Mouse (Mus musculus) heart, embryonic 16.5 days (tissue): ENCODE data around the gene Fam92b. TPM values are rescaled to one million over a fixed set of nuclear protein-coding genes. Genes with fewer than 3 reads are reported as not detected.

Experiments
- ATAC-seq: fragments of 200-750 bp; cut with Nextera tagmentation; replicated peaks from 2 replicates; pipeline ENCODE4 v1.8.0; 2017; ENCODE audit warnings: moderate number of reproducible peaks; ENCODE audit not compliant: insufficient read depth, low FRiP score; ENCODE audit errors: extremely low read depth
- H3K27ac ChIP-seq: fragments of 300-500 bp; sonication (generic); 2 replicates; pipeline ENCODE4 v1.5.1; 2014; ENCODE audit warnings: mild to moderate bottlenecking, low read length, control low read depth, moderate library complexity
- H3K27me3 ChIP-seq: fragments of 300-500 bp; sonication (generic); 2 replicates; pipeline ENCODE4 v1.6.1; 2014; ENCODE audit warnings: low read length, mixed read lengths; ENCODE audit not compliant: control insufficient read depth, insufficient read depth
- H3K36me3 ChIP-seq: fragments of 300-500 bp; sonication (generic); 2 replicates; pipeline ENCODE4 v1.6.1; 2014; ENCODE audit not compliant: control insufficient read depth, insufficient read depth
- H3K4me1 ChIP-seq: fragments of 300-500 bp; sonication (generic); 2 replicates; pipeline ENCODE4 v1.6.1; 2014; ENCODE audit warnings: low read length, mixed read lengths; ENCODE audit not compliant: control insufficient read depth, insufficient read depth
- H3K4me2 ChIP-seq: fragments of 300-500 bp; sonication (generic); 2 replicates; pipeline ENCODE4 v1.6.1; 2014; ENCODE audit warnings: low read depth, mild to moderate bottlenecking, control low read depth, low read length
- H3K4me3 ChIP-seq: fragments of 300-500 bp; sonication (generic); 2 replicates; pipeline ENCODE4 v1.5.1; 2014; ENCODE audit warnings: mild to moderate bottlenecking, control low read depth, low read length
- H3K9ac ChIP-seq: fragments of 300-500 bp; sonication (generic); 2 replicates; pipeline ENCODE4 v1.6.1; 2014; ENCODE audit warnings: low read length, control low read depth
- H3K9me3 ChIP-seq: fragments of 300-500 bp; sonication (generic); replicated peaks from 2 replicates; pipeline ENCODE4 v1.6.1; 2016; ENCODE audit warnings: low read length; ENCODE audit not compliant: control insufficient read depth
- WGBS: fragments of 180-500 bp; shearing (Covaris S2); extraction: QIAGEN DNeasy Blood & Tissue Kit; methylation state at CpG from one replicate; pipeline ENCODE4 v1.1.7; 2014; 5-methylcytosine and 5-hydroxymethylcytosine counted together
- polyA plus RNA-seq: library from polyadenylated mRNA; unstranded; fragments of >200 nt; fragmentation: Nextera tagmentation; extraction: Ambion mirVana; gene quantifications from 2 replicates; pipeline ENCODE4 v1.2.1, GENCODE M21; 2015

Fam92b gene
- polyA plus RNA-seq, 1 experiment from 2014 or later = 0.66 TPM

DNA sequence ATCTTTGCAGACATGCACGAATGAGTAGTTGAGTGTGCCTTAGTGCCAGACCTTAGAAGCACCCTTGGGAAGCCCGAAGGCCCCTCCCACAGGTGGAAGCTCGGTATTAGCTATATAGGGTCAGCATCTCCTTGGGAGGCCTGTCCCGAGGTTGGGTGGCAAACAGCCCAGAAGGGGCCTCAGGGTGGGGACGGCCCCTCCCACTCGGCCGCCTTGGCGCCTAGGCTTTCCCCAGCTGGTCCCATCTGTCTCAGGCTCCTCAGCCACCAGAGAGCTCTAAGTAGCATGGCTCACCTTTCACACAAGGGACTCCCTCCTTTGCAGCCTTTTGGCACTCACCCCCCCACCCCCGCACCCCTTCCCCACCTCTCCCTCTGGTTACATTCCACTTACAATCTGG lies 7.1 kb upstream of the Fam92b start:
- Histone ChIP-seq H3K4me3 (no peak overlapping the region), H3K4me2 (no peak overlapping the region), H3K4me1 (peaks cover 25% of the 10 kb centered on the region), H3K9ac (no peak overlapping the region), H3K27me3 (no peaks in the 10 kb centered on the region; the same call in 1 of the 2 replicates), H3K9me3 (no peaks in the 10 kb centered on the region), H3K27ac (no peak overlapping the region), H3K36me3 (no peaks in the 10 kb centered on the region)
- ATAC-seq = peak; percentile 25
- WGBS = 15% methylated on average over 9 of the region's 9 CpGs

GRCm38 (mm10) chr8:120181861-120182414 lies 4.7 kb upstream of the Fam92b start:
- peaks cover 36% of the 10 kb centered on the region for H3K4me1 ChIP-seq
- no peak overlapping the region for H3K9ac ChIP-seq
- 53% methylated on average over 4 of the region's 4 CpGs for WGBS
- no peak overlapping the region for H3K4me2 ChIP-seq
- no peak overlapping the region for H3K4me3 ChIP-seq
- H3K27me3 ChIP-seq = peaks cover 7% of the 10 kb centered on the region
- no peak overlapping the region for H3K27ac ChIP-seq
- H3K9me3 ChIP-seq = no peaks in the 10 kb centered on the region
- no peak for ATAC-seq
- no peaks in the 10 kb centered on the region for H3K36me3 ChIP-seq

DNA sequence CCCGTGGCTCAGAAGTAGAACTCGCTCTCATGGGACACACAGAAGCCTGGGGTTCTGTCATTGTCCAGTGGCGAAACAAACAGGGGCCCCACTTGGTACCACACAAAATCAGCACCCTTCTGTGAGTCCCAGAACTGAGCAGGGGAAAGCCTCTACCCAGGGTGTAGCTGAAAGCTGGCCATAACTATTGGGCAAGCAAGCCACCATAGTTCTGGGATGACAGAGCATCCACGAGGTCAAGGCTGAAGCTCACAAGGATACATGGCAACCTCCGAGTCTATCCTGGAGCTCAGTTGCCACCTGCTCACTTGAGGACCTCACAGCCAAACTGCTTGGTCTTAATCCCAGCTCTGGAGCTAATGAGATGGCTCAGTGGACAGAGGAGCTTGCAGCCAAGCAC lies 4.0 kb upstream of the Fam92b start:
- no peak for ATAC-seq
- no peak overlapping the region for H3K4me3 ChIP-seq
- H3K27ac ChIP-seq = no peak overlapping the region
- H3K9ac ChIP-seq = no peak overlapping the region
- peaks cover 37% of the 10 kb centered on the region for H3K4me1 ChIP-seq
- H3K9me3 ChIP-seq = no peaks in the 10 kb centered on the region
- H3K4me2 ChIP-seq = no peak overlapping the region
- peaks cover 9% of the 10 kb centered on the region for H3K27me3 ChIP-seq
- no peaks in the 10 kb centered on the region for H3K36me3 ChIP-seq
- 88% methylated on average over 5 of the region's 5 CpGs for WGBS

DNA sequence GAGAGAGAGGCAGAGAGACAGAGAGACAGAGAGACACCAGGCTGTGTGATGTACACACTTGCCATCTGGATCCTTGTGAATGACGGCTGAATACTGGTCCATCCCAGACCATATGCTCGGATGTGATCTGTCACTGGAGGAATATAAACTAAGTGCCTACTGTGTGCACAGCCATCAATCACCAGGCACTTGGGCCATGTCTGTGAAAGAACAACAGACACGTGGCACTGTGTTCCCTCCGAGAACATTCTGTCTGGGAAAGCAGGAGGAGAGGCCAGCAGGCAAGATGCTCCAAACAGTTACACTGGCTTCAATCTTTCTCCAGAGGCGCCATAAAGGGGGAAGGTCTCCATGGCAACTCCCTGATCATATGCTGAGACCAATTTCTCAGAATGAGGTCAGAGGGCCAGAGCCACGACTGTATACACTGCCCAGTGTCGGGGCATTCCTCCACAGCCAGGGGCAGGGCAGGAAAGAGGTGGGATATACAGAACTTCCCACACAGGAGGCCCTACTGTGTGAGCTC lies 3.2 kb upstream of the Fam92b start:
- 58% methylated on average over 7 of the region's 7 CpGs for WGBS
- Histone ChIP-seq H3K27ac (no peak overlapping the region), H3K36me3 (no peaks in the 10 kb centered on the region), H3K4me1 (peaks cover 30% of the 10 kb centered on the region), H3K9me3 (no peaks in the 10 kb centered on the region), H3K4me2 (no peak overlapping the region), H3K4me3 (no peak overlapping the region), H3K9ac (no peak overlapping the region), H3K27me3 (peaks cover 14% of the 10 kb centered on the region)
- ATAC-seq = no peak

GRCm38 (mm10) chr8:120179027-120179431 lies 1.8 kb upstream of the Fam92b start:
- peaks cover 25% of the 10 kb centered on the region for H3K27me3 ChIP-seq
- peak overlapping the region; percentile 59 for H3K4me2 ChIP-seq
- no peaks in the 10 kb centered on the region for H3K9me3 ChIP-seq
- under 1% methylated on average over 10 of the region's 10 CpGs for WGBS
- H3K4me1 ChIP-seq = peaks cover 17% of the 10 kb centered on the region
- ATAC-seq = peak; percentile 71
- H3K27ac ChIP-seq = no peak overlapping the region
- H3K4me3 ChIP-seq = 0 out of 2 replicates have a peak overlapping the region, but pooled peaks have one; percentile 30
- H3K36me3 ChIP-seq = no peaks in the 10 kb centered on the region
- H3K9ac ChIP-seq = no peak overlapping the region

DNA sequence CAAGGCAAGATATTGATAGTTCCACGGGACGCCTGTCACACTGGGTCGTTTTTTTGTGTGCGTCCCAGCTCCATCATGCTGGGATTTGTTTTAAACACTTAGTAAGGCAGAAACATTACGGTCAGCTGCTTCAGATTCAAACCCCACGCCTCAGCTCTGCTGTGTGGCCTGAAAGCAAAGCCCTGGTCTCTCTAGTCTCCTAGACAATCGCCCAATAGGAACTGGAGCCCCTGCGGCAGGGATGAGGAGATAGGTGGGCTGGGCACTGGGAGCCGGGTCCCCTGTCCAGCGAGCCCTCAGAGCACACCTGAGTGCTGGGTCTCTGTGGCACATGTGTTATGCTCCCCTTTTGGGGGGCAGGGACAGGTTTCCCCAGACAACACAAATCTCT lies 853 bp upstream of the Fam92b start:
- no peak overlapping the region for H3K4me2 ChIP-seq
- no peak overlapping the region for H3K27ac ChIP-seq
- WGBS = 13% methylated on average over 10 of the region's 10 CpGs
- no peaks in the 10 kb centered on the region for H3K9me3 ChIP-seq
- ATAC-seq = no peak
- H3K27me3 ChIP-seq = peaks cover 26% of the 10 kb centered on the region
- no peaks in the 10 kb centered on the region for H3K36me3 ChIP-seq
- no peak overlapping the region for H3K4me3 ChIP-seq
- peaks cover 17% of the 10 kb centered on the region for H3K4me1 ChIP-seq
- H3K9ac ChIP-seq = no peak overlapping the region

GRCm38 (mm10) chr8:120176605-120177004 lies 661 bp downstream of the Fam92b start:
- Histone ChIP-seq H3K27ac (no peak overlapping the region), H3K9ac (no peak overlapping the region), H3K4me3 (no peak overlapping the region), H3K4me2 (no peak overlapping the region), H3K4me1 (peaks cover 17% of the 10 kb centered on the region), H3K36me3 (no peaks in the 10 kb centered on the region), H3K27me3 (peaks cover 28% of the 10 kb centered on the region), H3K9me3 (no peaks in the 10 kb centered on the region)
- no peak for ATAC-seq
- 50% methylated on average over 4 of the region's 4 CpGs for WGBS

DNA sequence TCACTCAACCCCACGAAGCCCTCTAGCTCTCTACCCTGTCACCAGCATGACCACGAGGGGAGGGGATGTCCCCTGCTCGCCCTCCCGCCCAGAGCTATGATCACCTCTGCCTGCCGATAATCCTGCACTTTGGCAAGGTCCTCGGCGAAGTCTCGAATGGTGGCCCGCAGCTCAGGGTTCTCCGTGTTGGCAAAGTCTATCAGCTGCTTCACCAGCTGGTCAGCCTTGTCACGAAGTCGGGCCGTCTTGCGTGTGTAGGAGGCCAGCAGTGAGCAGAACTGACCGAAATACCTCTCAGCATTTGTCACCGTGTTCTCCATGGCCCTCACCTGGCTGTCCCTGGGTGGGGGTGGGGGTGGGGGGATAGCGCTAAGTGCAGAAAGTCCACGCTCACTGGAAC lies 2.7 kb downstream of the Fam92b start:
- peaks cover 28% of the 10 kb centered on the region for H3K27me3 ChIP-seq
- peaks cover 17% of the 10 kb centered on the region for H3K4me1 ChIP-seq
- no peak overlapping the region for H3K4me3 ChIP-seq
- ATAC-seq = no peak
- H3K4me2 ChIP-seq = no peak overlapping the region
- no peaks in the 10 kb centered on the region for H3K9me3 ChIP-seq
- no peaks in the 10 kb centered on the region for H3K36me3 ChIP-seq
- no peak overlapping the region for H3K9ac ChIP-seq
- no peak overlapping the region for H3K27ac ChIP-seq
- 48% methylated on average over 18 of the region's 18 CpGs for WGBS

- no peak for ATAC-seq
- no peak overlapping the region for H3K27ac ChIP-seq
- H3K4me1 ChIP-seq = peaks cover 19% of the 10 kb centered on the region
- no peak overlapping the region for H3K9ac ChIP-seq
- no peak overlapping the region for H3K4me2 ChIP-seq
- H3K36me3 ChIP-seq = no peaks in the 10 kb centered on the region
- no peak overlapping the region for H3K4me3 ChIP-seq
- H3K27me3 ChIP-seq = peaks cover 26% of the 10 kb centered on the region
- no peaks in the 10 kb centered on the region for H3K9me3 ChIP-seq
- WGBS = 79% methylated on average over 1 of the region's 1 CpGs
These were observed 4.1 kb downstream of the Fam92b start for GRCm38 (mm10) chr8:120173195-120173594.
